Mouse (Mus musculus) layer of hippocampus, adult 18-20 months (tissue): ENCODE data around the gene Syt13. TPM values are rescaled to one million over a fixed set of nuclear protein-coding genes. Genes with fewer than 3 reads are reported as not detected.
A peak's percentile ranks its signal among the peaks of the same experiment; 100 is the strongest.

Experiments used
- DNase-seq, 2 experiments: peaks; one replicate each; pipeline ENCODE4 v3.0.0; 2022; ENCODE audit warnings: low spot score in 2 of 2
- long read RNA-seq: library from polyadenylated mRNA; stranded (forward); transcript quantifications from one replicate; pipeline ENCODE4 v2.0.0, GENCODE M21; 2021
- total RNA-seq, 2 experiments: library from RNA; stranded (reverse); gene quantifications; 2 replicates each; pipeline ENCODE4 v1.2.3; 2021

The Syt13 gene
- total RNA-seq: 100 to 1,000 TPM; 141 to 158 TPM
- long read RNA-seq, transcript Syt13-201 (6 exons, 3,761 nt): major isoform, 323 of 359 reads
- long read RNA-seq, partial matches to known transcripts: 25 of 359 reads
- long read RNA-seq, other reads (novel, unspliced or antisense): 11 of 359 reads

- DNase-seq: peak; percentile 71 to 74
These were observed at the start of gene Syt13 for GRCm38 (mm10) chr2:92914933-92915553. Gene Syt13 (plus strand): TSS chr2:92915098.

- DNase-seq: no peak
These were observed 48.3 kb upstream of the Syt13 start for GRCm38 (mm10) chr2:92866616-92867015.

GRCm38 (mm10) chr2:92870139-92870836 lies 44.6 kb upstream of the Syt13 start:
- no peak for DNase-seq

- no peak for DNase-seq
These were observed 43.7 kb upstream of the Syt13 start for GRCm38 (mm10) chr2:92871093-92871686.

- DNase-seq: no peak
These were observed 42.2 kb upstream of the Syt13 start for GRCm38 (mm10) chr2:92872652-92873051.

- no peak for DNase-seq
These were observed 40.3 kb upstream of the Syt13 start for GRCm38 (mm10) chr2:92874592-92874991.

GRCm38 (mm10) chr2:92877488-92877887 lies 37.4 kb upstream of the Syt13 start:
- peak in 1 of 2 experiments; percentile 26 for DNase-seq

GRCm38 (mm10) chr2:92883039-92883911 lies 31.6 kb upstream of the Syt13 start:
- DNase-seq: peak; percentile 29 to 83

GRCm38 (mm10) chr2:92883912-92884243 lies 31.0 kb upstream of the Syt13 start:
- DNase-seq: no peak

GRCm38 (mm10) chr2:92884976-92885375 lies 29.9 kb upstream of the Syt13 start:
- DNase-seq: no peak

- no peak for DNase-seq
These were observed 28.0 kb upstream of the Syt13 start for GRCm38 (mm10) chr2:92886862-92887261.

- DNase-seq: no peak
These were observed 22.4 kb upstream of the Syt13 start for GRCm38 (mm10) chr2:92892524-92892923.

- DNase-seq: no peak
These were observed 11.2 kb upstream of the Syt13 start for GRCm38 (mm10) chr2:92903650-92904049.

GRCm38 (mm10) chr2:92904307-92904859 lies 10.5 kb upstream of the Syt13 start:
- peak; percentile 45 to 86 for DNase-seq

- DNase-seq: no peak
These were observed 4.5 kb upstream of the Syt13 start for GRCm38 (mm10) chr2:92910371-92910770.

- DNase-seq: no peak
These were observed 2.6 kb upstream of the Syt13 start for GRCm38 (mm10) chr2:92912312-92912711.

- no peak for DNase-seq
These were observed 1.6 kb upstream of the Syt13 start for GRCm38 (mm10) chr2:92913295-92913694.

- DNase-seq: no peak
These were observed 1.0 kb downstream of the Syt13 start for GRCm38 (mm10) chr2:92915659-92916631.

- no peak for DNase-seq
These were observed 2.7 kb downstream of the Syt13 start for GRCm38 (mm10) chr2:92917405-92918142.
